Mouse (Mus musculus): ENCODE measurements around the gene Auh. TPM values are rescaled to one million over a fixed set of nuclear protein-coding genes. Genes with fewer than 3 reads are reported as not detected.

The Auh gene
- total RNA-seq, 2 experiments from 2014 or later = 163 to 164 TPM

DNA sequence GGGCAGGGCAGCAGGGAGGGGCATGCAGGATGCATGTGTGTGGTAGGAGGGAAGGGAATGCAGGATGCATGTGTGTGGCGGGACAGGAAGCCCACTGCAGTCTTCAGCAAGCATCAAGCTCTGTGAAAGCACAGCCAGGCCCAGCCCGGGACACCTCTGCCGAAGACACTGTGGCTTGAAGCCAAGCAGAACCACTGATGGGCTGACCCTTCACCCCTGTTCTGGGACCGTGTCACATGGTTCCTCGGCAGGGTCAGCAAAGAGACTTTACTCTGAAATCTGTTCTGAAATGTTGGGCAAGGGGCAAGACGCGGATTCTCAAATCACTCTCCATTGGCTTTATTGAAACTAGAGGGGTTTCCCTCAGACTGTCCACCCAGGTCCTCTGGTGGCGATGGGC is 94.9 kb downstream of the Auh start:
- DNase-seq = no peak

DNA sequence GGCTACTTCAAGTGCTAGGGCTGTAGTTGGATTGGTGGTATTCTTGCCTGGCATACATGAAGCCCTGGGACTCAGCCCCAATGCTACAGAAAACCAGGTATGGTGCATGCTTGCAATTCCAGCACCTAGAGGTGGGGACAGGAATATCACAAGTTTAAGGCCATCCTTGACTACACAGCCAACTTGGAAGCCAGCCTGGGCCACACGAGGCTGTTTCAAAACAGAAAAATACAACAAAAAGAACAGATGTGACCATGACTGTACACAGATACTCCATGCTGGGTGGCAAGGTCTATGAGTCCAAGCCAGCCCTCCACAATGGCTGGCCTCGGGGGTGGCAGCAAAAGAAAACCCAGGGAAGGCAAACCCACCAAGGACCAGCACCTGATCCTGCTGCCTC is 95.7 kb downstream of the Auh start:
- no peak for DNase-seq

DNA sequence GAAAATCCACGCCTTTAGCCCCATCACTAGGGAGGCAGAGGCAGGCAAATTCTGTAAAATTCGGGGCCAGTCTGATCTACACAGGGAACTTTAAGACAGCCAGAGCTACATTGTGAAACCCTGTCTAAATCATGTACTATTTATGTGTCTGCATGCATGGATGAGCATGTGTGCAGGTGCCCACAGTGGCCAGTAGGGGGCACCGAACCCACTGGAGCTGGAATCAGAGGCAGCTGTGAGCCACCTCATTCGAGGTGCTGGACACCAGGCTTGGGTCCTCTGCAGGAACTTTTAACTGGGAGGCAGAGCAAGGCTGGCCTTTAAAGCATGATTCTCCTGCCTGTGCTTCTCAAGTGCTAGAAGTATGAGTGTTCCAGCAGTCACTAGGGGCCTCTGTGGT is 96.3 kb downstream of the Auh start:
- DNase-seq = no peak

- DNase-seq = no peak
These were observed 96.9 kb downstream of the Auh start for GRCm38 (mm10) chr13:52832481-52833170.

GRCm38 (mm10) chr13:52831037-52831757 is 98.3 kb downstream of the Auh start:
- DNase-seq = no peak

GRCm38 (mm10) chr13:52828946-52829523 is 100.4 kb downstream of the Auh start:
- DNase-seq = peak; percentile 54 to 76

DNA sequence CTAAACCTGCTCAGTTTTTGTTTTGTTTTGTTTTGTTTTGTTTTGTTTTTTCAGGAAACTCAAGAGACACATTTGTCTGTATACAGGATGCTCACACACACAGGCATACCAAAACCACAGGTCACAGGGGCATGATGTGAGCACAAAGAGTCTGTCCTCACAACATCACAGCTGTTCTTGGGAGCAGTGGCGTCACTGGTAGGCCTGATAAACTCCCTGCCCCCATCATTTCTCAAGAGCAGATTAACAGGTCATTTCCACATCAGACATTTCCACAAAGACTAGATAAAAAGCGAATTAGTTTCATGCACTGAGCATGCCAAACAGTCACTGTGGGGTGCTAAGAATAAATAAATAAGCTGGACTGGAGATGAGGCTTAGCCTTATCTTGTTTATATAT is 101.3 kb downstream of the Auh start:
- no peak for DNase-seq

DNA sequence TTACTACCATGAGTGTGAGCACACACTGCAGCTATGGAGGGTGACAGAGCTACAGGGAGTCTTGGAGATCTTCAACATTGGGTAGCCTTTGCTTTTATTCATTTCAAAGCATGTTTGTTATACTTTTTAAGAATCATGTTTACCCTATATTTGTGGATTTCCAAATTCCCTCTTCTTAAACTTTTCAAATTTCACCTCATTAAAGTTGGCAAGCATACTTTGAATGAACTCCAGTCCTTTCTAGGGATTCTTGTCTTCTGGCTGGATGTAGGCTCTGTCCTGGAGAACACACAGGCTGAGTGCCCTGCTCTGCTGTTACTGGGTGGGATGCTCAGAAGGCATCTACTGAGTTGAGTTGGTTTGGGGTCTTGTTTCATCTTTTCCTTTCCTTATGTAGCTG is 102.8 kb downstream of the Auh start:
- DNase-seq = no peak

DNA sequence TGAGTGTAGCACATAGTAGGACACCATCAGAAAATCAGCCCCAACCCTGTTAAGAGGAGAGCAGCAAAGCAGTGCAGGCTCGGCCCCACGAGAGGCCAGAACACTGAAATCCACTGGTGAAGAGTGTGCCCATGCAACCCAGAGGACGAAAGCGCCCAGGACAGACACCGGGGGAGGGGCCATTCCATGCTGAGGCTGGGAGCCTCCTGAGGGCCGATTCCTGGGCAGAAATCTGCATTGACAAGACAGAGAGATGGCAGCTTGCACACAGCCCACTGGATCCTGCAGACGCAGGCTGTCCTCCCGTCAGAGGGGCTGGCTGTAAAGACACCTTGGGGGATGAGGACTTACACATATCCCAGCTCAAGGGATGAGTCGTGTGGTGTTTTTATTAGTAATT is 104.7 kb downstream of the Auh start:
- peak in 1 of 2 experiments; percentile 15 for DNase-seq

DNA sequence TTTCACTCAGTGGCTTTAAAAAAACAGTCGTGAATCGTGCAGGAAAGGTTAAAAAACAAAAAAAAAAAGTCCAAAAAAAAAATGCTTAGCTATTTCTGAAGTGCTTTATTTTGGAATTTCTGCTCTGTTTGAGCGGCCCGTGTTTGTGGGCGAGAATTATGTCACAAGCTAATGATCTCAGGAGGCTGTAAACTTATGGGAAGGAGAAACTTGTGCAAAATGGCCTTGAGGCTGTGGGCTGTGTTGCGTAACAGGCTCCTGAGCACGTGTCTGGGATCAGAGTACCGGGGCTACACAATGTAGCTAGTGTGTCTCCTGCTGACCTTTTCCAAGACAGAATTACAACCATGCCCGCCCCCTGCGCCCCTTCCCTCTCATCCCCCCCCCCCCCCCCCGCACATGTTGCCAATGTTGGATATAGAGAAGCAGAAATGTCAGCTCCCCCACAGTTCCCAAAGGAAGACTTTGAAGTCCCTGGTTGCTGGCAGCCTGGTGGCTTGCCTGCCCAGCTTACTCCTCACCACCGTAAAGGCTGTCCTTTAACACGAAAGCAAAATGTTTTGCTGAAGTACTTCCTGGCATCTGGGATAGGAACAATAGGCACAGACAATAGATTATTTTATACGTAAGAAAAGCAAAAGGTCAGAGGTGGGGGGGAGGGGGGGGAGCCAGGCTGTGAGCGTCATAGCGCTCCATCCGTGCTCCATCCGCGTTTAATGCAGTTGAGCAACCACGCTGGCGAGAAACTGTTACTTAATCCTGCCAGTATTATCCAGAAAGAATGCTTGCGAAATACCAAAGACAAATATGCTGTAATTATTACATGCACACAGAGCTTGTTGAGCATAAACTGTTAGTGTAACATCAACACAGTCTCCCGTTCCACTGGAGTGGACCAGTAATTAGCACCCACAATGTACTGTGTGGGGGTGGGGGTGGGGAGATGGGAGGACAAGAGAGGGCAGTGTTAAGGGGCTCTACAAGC is 107.0 kb downstream of the Auh start:
- DNase-seq = peak; percentile 78 to 81

DNA sequence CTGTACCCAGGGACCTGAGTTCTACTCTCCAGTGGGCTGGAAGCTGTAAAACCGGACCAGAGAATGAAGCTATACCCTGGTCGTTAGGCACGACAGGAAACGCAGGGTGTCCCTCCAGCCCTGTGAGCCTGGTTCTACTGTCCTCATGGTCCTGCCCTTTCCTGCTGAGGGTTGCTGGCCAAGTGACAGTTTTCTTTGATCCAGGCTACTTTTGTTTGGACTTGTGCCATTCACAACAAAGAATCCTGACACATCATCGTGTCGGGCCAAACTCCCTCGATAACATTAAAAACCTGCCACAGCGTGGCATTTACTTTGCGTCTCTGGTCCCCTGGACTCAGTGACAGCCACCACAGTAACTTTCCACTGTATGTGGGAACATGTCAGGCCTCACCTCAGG is 107.9 kb downstream of the Auh start:
- DNase-seq = peak; percentile 64 to 74

- no peak for DNase-seq
These were observed 109.6 kb downstream of the Auh start for GRCm38 (mm10) chr13:52819901-52820300.

GRCm38 (mm10) chr13:52818760-52819159 is 110.7 kb downstream of the Auh start:
- peak; percentile 64 to 65 for DNase-seq

DNA sequence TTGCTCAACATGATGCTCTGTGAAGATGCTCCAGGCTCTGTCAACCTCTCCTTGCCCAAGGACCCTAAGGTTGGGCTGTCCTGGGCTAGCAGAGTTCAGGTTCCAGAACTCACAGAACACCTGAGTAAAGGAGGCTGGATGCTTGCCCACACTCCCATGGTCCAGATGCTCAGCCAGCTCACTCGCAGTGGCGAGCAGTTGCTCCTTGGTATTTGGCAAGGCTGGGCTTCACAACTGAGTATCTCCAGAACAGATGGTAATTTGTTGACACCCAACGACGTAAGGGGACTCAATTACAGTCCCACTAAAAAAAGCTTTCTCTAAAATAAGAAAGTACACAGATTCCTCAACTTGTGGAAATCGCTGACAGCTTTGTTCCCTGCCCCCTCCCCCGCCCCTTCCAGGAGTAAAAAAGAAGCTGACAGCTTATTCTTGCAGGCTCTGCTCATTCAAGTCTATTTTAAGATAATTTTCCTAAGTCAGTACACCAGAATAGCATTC is 111.4 kb downstream of the Auh start:
- peak in 1 of 2 experiments; percentile 15 for DNase-seq

DNA sequence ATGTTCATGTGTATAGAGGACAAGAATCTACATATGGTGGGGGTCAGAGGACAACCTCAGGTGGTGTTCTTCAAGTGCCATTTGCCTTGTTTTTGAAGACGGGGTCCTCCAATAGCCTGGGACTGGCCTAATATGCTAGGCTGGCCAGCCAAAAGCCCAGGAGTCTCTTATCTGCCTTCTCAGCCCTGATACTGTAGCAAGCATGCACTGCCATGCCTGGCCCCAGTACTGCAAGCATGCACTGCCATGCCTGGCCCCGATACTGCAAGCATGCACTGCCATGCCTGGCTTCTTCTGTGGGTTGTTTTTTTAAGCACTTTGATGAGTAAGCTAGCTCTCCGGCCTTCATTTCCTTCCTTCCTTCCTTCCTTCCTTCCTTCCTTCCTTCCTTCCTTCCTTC is 115.7 kb downstream of the Auh start:
- no peak for DNase-seq

- no peak for DNase-seq
These were observed 116.6 kb downstream of the Auh start for GRCm38 (mm10) chr13:52812549-52813515.

GRCm38 (mm10) chr13:52807722-52808121 is 121.8 kb downstream of the Auh start:
- no peak for DNase-seq

GRCm38 (mm10) chr13:52806029-52806428 is 123.5 kb downstream of the Auh start:
- no peak for DNase-seq

DNA sequence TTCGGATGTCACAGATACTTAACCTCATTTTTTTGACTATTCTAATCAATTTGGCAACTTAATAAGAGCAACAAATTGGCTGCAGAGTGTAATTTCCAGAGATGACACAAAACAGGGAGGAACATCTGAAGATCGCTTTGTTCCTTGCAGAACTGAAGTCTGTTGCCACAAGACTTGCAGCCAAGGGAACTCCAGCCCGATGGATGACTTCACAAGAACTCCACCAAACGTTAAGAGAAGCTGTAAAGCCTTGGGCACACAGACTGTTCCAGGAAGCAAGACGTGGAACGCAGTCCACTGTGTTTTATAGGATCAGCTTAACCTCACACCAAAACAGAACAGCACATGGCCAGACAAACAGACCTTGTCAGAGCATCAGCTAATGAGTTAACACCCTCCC is 123.9 kb downstream of the Auh start:
- peak; percentile 25 to 55 for DNase-seq

- DNase-seq = peak in 1 of 2 experiments; percentile 13
These were observed 127.0 kb downstream of the Auh start for GRCm38 (mm10) chr13:52802482-52802881.

Data from heart, adult 18-20 months (tissue).